Mouse (Mus musculus): Measurements from ENCODE around the gene Tenm4. TPM values are rescaled to one million over a fixed set of nuclear protein-coding genes. Genes with fewer than 3 reads are reported as not detected.

Gene Tenm4
- polyA plus RNA-seq, 1 experiment from 2014 or later = 49.9 TPM

- H3K4me3 ChIP-seq = no peak overlapping the region
- no peak overlapping the region for H3K4me2 ChIP-seq (replicated peaks)
- ATAC-seq (ENCODE audit: low FRiP score, low read depth) = no peak
- H3K4me1 ChIP-seq = peaks cover 26% of the 10 kb centered on the region
- no peaks in the 10 kb centered on the region for H3K9me3 ChIP-seq
- H3K9ac ChIP-seq = no peak overlapping the region
- 77% methylated on average over 3 of the region's 3 CpGs for WGBS
- H3K36me3 ChIP-seq = no peaks in the 10 kb centered on the region
- no peak overlapping the region for H3K27ac ChIP-seq
- peaks cover 17% of the 10 kb centered on the region for H3K27me3 ChIP-seq
These were observed 36.0 kb downstream of the Tenm4 start for GRCm38 (mm10) chr7:96207071-96207470.

GRCm38 (mm10) chr7:96209783-96210524 is 38.9 kb downstream of the Tenm4 start:
- peak overlapping the region; percentile 90 for H3K4me2 ChIP-seq (replicated peaks)
- no peaks in the 10 kb centered on the region for H3K36me3 ChIP-seq
- whole genome bisulfite sequencing = under 1% methylated on average over 68 of the region's 75 CpGs
- peak; percentile 45 for ATAC-seq (ENCODE audit: low FRiP score, low read depth)
- no peaks in the 10 kb centered on the region for H3K9me3 ChIP-seq
- H3K27ac ChIP-seq = peak overlapping the region; percentile 91
- H3K4me1 ChIP-seq = peaks cover 34% of the 10 kb centered on the region
- peak overlapping the region; percentile 91 for H3K9ac ChIP-seq
- peaks cover 17% of the 10 kb centered on the region for H3K27me3 ChIP-seq
- peak overlapping the region; percentile 78 for H3K4me3 ChIP-seq

DNA sequence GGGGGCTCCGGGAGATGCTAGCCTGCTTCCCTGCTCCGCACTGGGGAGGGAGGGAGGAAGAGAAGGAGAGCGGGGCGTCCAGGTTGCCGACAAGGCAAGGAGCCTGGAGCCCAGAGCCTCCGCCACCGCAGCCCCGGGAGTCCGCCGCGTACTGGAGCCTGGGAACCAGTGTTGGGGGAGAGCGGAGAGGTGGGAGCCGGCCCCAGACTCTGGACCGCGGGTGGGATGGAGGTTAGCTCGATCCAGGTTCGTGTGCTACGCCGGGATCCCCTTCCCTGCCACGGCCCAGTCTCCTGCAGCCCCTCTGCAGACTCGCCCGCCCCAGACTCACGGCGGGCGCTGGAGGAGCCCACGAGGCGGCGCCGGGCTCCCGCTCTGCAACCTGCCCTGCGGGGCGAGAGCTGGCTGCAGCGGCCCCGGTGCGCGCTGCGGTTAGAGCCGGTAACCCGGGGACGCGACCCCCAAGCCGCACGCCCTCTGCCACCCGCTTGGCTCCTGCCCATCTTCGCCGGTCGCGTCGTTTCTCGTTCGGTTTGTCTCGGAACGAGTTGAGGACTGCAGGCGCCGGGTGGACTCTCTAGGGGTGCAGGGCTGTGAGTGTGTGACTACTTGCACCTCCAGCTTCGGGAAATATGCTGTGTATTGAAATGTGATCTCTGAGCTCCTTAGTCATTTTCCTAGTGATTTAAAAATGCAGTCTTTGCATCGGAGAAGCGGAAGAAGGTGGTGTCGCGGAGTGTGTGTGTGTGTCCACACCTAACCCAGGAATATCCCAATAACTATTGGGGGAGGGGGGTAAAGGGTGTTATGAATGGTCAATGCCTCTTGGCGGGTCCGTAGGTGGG is 39.7 kb downstream of the Tenm4 start:
- H3K27ac ChIP-seq = peak overlapping the region; percentile 91
- H3K9me3 ChIP-seq = no peaks in the 10 kb centered on the region
- no peaks in the 10 kb centered on the region for H3K36me3 ChIP-seq
- peak overlapping the region; percentile 78 for H3K4me3 ChIP-seq
- peak; percentile 70 for ATAC-seq (ENCODE audit: low FRiP score, low read depth)
- under 1% methylated on average over 62 of the region's 62 CpGs for WGBS
- H3K27me3 ChIP-seq = peaks cover 17% of the 10 kb centered on the region
- peaks cover 37% of the 10 kb centered on the region for H3K4me1 ChIP-seq
- peak overlapping the region; percentile 90 for H3K4me2 ChIP-seq (replicated peaks)
- H3K9ac ChIP-seq = peak overlapping the region; percentile 91

GRCm38 (mm10) chr7:96211618-96212021 is 40.6 kb downstream of the Tenm4 start:
- H3K9me3 ChIP-seq = no peaks in the 10 kb centered on the region
- 0 out of 2 replicates have a peak overlapping the region, but pooled peaks have one; percentile 2 for H3K27ac ChIP-seq
- peak overlapping the region; percentile 91 for H3K9ac ChIP-seq
- no peak for ATAC-seq (ENCODE audit: low FRiP score, low read depth)
- peaks cover 17% of the 10 kb centered on the region for H3K27me3 ChIP-seq
- H3K36me3 ChIP-seq = no peaks in the 10 kb centered on the region
- under 1% methylated on average over 17 of the region's 17 CpGs for WGBS
- H3K4me2 ChIP-seq (replicated peaks) = peak overlapping the region; percentile 90
- peaks cover 43% of the 10 kb centered on the region for H3K4me1 ChIP-seq
- H3K4me3 ChIP-seq = peak overlapping the region; percentile 78

DNA sequence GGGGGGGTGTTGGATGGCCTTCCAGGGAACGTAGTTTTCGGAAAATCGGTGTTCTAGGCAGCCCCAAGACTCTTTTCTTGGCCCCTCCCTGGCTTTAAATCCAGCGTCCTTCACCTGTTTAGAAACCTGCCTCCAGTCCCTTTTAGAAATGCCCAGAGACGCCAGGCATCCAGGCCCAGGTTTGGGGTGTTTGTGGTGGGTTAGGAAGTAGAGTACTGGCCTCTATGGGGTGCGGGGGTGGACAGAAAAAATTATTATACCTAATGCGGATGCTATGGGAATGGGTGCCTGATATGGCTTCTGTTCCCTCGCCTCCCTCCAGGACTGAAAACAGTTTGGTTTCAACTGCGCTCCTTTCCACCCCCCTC is 41.2 kb downstream of the Tenm4 start:
- ATAC-seq (ENCODE audit: low FRiP score, low read depth) = no peak
- Histone ChIP-seq H3K4me1 (peaks cover 43% of the 10 kb centered on the region), H3K4me2 (replicated peaks) (peak overlapping the region; percentile 90), H3K9me3 (no peaks in the 10 kb centered on the region), H3K27ac (peak overlapping the region; percentile 69), H3K4me3 (peak overlapping the region; percentile 78), H3K27me3 (peaks cover 17% of the 10 kb centered on the region), H3K36me3 (no peaks in the 10 kb centered on the region), H3K9ac (peak overlapping the region; percentile 91)
- WGBS = 1% methylated on average over 9 of the region's 9 CpGs

- H3K4me2 ChIP-seq (replicated peaks) = peak overlapping the region; percentile 90
- no peaks in the 10 kb centered on the region for H3K36me3 ChIP-seq
- ATAC-seq (ENCODE audit: low FRiP score, low read depth) = peak; percentile 41
- peak overlapping the region; percentile 69 for H3K27ac ChIP-seq
- H3K9ac ChIP-seq = peak overlapping the region; percentile 91
- H3K4me1 ChIP-seq = peaks cover 43% of the 10 kb centered on the region
- H3K4me3 ChIP-seq = peak overlapping the region; percentile 78
- H3K9me3 ChIP-seq = no peaks in the 10 kb centered on the region
- WGBS = under 1% methylated on average over 45 of the region's 48 CpGs
- H3K27me3 ChIP-seq = peaks cover 13% of the 10 kb centered on the region
These were observed 41.8 kb downstream of the Tenm4 start for GRCm38 (mm10) chr7:96212592-96213541.

DNA sequence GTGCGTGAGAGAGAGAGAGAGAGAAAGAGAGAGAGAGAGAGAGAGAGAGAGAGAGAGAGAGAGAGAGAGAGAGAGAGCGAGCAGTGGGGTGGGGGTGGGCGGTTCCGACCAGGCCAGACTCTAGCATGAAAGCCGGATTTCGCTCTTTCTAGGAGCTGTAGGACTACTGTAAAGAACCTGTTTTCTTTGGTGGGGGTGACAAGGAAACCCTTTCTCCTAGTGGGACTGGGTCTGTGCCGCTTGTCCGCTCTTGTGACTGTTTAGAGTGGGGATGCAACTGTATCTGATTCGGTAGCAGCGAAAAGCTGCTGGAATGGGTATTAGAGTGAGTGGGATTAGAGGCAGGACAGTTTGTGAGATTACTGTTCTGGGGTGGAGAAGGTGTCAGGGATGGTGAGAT is 42.7 kb downstream of the Tenm4 start:
- H3K36me3 ChIP-seq = no peaks in the 10 kb centered on the region
- H3K27ac ChIP-seq = no peak overlapping the region
- H3K4me2 ChIP-seq (replicated peaks) = peak overlapping the region; percentile 90
- H3K9me3 ChIP-seq = no peaks in the 10 kb centered on the region
- peaks cover 43% of the 10 kb centered on the region for H3K4me1 ChIP-seq
- peaks cover 5% of the 10 kb centered on the region for H3K27me3 ChIP-seq
- WGBS = 9% methylated on average over 9 of the region's 10 CpGs
- H3K4me3 ChIP-seq = peak overlapping the region; percentile 78
- peak overlapping the region; percentile 91 for H3K9ac ChIP-seq
- ATAC-seq (ENCODE audit: low FRiP score, low read depth) = no peak

DNA sequence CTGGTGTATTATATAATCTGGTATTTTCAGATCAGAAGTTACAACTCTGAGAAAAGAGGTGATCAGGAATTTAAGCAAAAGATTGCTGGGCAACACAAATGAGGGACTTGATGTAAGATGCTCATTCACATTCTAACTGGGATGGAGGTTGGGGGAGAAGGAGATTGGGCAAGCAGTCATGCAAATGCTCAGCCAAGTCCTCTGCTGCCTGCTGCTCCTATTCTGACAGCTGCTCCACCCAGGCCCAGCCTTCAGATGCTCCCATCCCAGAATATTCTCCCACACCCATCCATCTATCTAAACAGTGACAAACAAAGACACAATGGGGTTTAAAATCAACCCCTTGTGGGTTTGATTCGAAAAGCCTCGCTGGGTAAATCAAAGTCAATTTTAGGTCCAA is 43.8 kb downstream of the Tenm4 start:
- H3K4me2 ChIP-seq (replicated peaks) = no peak overlapping the region
- 71% methylated on average over 2 of the region's 2 CpGs for WGBS
- H3K4me1 ChIP-seq = peaks cover 40% of the 10 kb centered on the region
- H3K4me3 ChIP-seq = no peak overlapping the region
- no peak overlapping the region for H3K27ac ChIP-seq
- no peak for ATAC-seq (ENCODE audit: low FRiP score, low read depth)
- no peaks in the 10 kb centered on the region for H3K36me3 ChIP-seq
- H3K27me3 ChIP-seq = no peaks in the 10 kb centered on the region; the same call in 1 of the 2 replicates
- no peaks in the 10 kb centered on the region for H3K9me3 ChIP-seq
- no peak overlapping the region for H3K9ac ChIP-seq

GRCm38 (mm10) chr7:96215894-96216509 is 45.0 kb downstream of the Tenm4 start:
- Histone ChIP-seq H3K27ac (no peak overlapping the region), H3K9ac (no peak overlapping the region), H3K4me3 (no peak overlapping the region), H3K27me3 (no peaks in the 10 kb centered on the region; the same call in 1 of the 2 replicates), H3K4me1 (peaks cover 39% of the 10 kb centered on the region), H3K36me3 (no peaks in the 10 kb centered on the region), H3K9me3 (no peaks in the 10 kb centered on the region), H3K4me2 (replicated peaks) (no peak overlapping the region)
- 45% methylated on average over 5 of the region's 5 CpGs for WGBS
- ATAC-seq (ENCODE audit: low FRiP score, low read depth) = no peak

- no peak overlapping the region for H3K27ac ChIP-seq
- ATAC-seq (ENCODE audit: low FRiP score, low read depth) = no peak
- no peaks in the 10 kb centered on the region for H3K36me3 ChIP-seq
- no peak overlapping the region for H3K4me2 ChIP-seq (replicated peaks)
- no peaks in the 10 kb centered on the region for H3K9me3 ChIP-seq
- H3K4me1 ChIP-seq = peaks cover 13% of the 10 kb centered on the region; the same call in 1 of the 2 replicates
- WGBS = 64% methylated on average over 2 of the region's 2 CpGs
- H3K4me3 ChIP-seq = no peak overlapping the region
- H3K27me3 ChIP-seq = no peaks in the 10 kb centered on the region; the same call in 1 of the 2 replicates
- H3K9ac ChIP-seq = no peak overlapping the region
These were observed 48.3 kb downstream of the Tenm4 start for GRCm38 (mm10) chr7:96219386-96219785.

DNA sequence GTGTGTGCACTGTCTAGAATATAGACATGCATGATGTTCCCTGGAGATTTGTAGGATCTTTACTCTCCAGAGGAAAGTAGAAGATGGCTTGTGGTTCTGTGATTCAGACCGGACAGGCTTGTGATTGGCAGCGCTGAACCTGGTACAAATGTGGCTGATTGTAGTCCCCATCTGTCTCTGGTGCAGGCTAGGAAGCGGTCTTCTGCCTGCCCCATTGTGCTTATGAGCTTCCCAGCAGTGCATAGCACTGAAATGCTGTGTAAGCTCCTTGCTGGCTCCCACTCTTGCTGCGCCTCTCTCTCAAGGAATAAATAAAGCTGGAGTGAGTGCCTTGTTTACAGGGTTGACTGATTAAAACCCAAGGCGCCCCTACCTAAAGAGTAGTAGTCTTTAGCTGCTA is 49.6 kb downstream of the Tenm4 start:
- ATAC-seq (ENCODE audit: low FRiP score, low read depth) = no peak
- H3K4me3 ChIP-seq = no peak overlapping the region
- peaks cover 8% of the 10 kb centered on the region; the same call in 1 of the 2 replicates for H3K4me1 ChIP-seq
- H3K4me2 ChIP-seq (replicated peaks) = no peak overlapping the region
- H3K36me3 ChIP-seq = no peaks in the 10 kb centered on the region
- H3K9me3 ChIP-seq = no peaks in the 10 kb centered on the region
- H3K27me3 ChIP-seq = no peaks in the 10 kb centered on the region
- H3K9ac ChIP-seq = no peak overlapping the region
- 82% methylated on average over 5 of the region's 5 CpGs for WGBS
- H3K27ac ChIP-seq = no peak overlapping the region

All from limb, embryonic 13.5 days (tissue).